Mouse (Mus musculus): ENCODE measurements around the gene Scrn3. TPM values are rescaled to one million over a fixed set of nuclear protein-coding genes. Genes with fewer than 3 reads are reported as not detected.

The Scrn3 gene
- polyA plus RNA-seq, 1 experiment, result 3.8 TPM

DNA sequence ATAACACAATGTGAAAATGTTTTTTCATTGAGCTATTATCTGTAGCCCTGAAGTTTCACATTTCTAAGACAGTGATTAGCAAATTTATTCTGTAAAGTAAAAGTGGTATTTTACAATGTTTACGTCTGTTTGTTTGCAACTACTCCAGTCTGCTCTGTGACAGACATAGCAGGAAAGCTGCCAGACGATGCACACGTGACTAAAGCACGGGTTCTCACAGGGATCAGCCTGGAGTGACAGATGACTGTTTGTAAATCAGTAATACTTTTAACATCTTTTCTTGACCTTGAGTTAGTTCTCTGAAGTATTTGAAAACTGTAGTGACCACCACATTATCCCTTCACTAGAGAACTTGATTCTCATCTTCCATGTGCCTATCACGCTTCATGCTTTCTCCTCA, 7.9 kb upstream of the Scrn3 start:
- no peak for DNase-seq (ENCODE audit: low read depth, low spot score)
- 82% methylated on average over 5 of the region's 5 CpGs for WGBS

GRCm38 (mm10) chr2:73306006-73306405, 6.4 kb upstream of the Scrn3 start:
- DNase-seq (ENCODE audit: low read depth, low spot score), result no peak
- 92% methylated on average over 7 of the region's 7 CpGs for WGBS

- DNase-seq (ENCODE audit: low read depth, low spot score), result peak; percentile 19
- 10% methylated on average over 14 of the region's 14 CpGs for WGBS
These were observed 708 bp downstream of the Scrn3 start for GRCm38 (mm10) chr2:73313117-73313501.

DNA sequence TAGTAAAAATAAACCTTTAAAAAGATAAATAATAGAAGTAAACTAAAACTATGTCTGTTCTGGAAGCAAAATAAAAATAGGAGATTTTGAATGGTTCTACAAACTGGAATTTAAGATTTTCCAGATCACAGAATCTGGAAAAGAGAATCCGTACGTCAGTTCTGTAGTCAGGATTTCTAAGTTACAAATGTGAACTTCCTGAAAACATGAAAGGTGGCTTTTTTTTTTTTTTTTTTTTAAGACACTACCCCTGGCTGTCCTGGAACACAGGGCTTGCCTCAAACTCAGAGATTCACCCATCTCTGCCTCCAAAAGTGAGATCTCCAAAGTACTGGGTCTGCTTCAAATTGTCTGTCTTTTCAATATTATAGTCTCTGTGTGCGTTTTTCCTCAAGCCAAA, 1.9 kb downstream of the Scrn3 start:
- 92% methylated on average over 3 of the region's 3 CpGs for WGBS
- no peak for DNase-seq (ENCODE audit: low read depth, low spot score)

- DNase-seq (ENCODE audit: low read depth, low spot score), result no peak
- 94% methylated on average over 9 of the region's 9 CpGs for WGBS
These were observed 5.0 kb downstream of the Scrn3 start for GRCm38 (mm10) chr2:73317426-73317825.

DNA sequence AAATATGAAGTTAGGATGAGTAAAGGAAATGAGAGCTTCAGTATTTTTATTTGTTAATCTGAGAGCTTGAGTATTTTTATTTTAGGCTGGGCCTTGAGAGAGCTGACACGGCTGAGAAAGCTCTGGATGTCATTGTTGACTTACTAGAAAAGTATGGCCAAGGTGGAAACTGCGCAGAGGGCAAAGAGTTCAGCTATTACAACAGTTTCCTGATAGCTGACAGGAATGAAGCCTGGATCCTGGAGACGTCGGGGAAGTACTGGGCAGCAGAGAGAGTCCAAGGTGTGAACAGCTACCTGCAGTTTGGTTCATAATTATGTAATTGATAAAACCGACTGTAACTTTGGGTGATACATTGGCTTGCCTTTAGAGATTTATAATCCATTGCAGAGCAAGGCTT, 6.8 kb downstream of the Scrn3 start:
- 64% methylated on average over 5 of the region's 5 CpGs for WGBS
- no peak for DNase-seq (ENCODE audit: low read depth, low spot score)

- WGBS, result 80% methylated on average over 12 of the region's 12 CpGs
- no peak for DNase-seq (ENCODE audit: low read depth, low spot score)
These were observed 10.6 kb downstream of the Scrn3 start for GRCm38 (mm10) chr2:73322991-73323390.

- no peak for DNase-seq (ENCODE audit: low read depth, low spot score)
- 72% methylated on average over 5 of the region's 5 CpGs for WGBS
These were observed 13.5 kb downstream of the Scrn3 start for GRCm38 (mm10) chr2:73325871-73326270.

DNA sequence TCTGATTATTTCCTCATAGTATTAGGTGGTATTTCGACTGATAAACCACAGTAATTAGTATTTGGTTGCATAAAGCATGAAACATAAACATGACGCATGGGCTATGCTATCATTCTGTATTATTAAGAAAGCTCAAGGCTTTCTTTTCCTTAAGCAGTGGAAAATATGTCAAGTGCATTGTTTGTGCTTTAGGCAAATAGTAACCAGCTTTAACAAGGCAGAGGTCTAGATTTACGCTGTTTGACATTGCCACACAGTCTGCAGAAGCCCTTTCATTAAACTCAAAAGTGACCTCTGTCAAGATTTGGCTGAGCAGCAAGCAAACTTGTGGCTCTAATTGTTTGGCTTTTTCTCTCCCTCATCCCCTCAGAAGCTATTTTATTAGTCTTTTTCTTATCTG, 23.5 kb downstream of the Scrn3 start:
- 82% methylated on average over 3 of the region's 3 CpGs for WGBS
- DNase-seq (ENCODE audit: low read depth, low spot score), result no peak

DNA sequence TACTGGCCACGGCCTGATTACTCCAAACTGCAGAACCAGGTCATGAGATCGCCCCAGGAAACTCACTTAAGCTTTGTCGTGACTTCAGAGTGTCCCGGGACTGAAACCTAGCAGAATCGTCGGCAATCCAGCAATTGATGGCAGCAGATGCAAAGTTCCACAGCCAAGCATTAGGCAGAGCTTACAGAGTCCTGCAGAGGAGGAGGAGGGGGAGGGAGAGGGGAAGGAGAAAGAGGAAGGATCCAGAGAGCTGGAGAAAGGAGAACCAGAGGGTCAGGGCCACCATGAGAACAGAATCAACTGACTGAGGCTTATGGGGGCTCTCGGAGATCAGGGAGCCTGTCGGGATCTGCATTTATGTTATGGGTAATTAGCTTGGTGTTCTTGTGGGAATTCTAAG, 26.0 kb downstream of the Scrn3 start:
- WGBS, result 74% methylated on average over 8 of the region's 8 CpGs
- no peak for DNase-seq (ENCODE audit: low read depth, low spot score)

- DNase-seq (ENCODE audit: low read depth, low spot score), result no peak
- 92% methylated on average over 5 of the region's 5 CpGs for WGBS
These were observed 31.3 kb downstream of the Scrn3 start for GRCm38 (mm10) chr2:73343701-73344100.

- 92% methylated on average over 4 of the region's 4 CpGs for WGBS
- DNase-seq (ENCODE audit: low read depth, low spot score), result no peak
These were observed 32.8 kb downstream of the Scrn3 start for GRCm38 (mm10) chr2:73345204-73345603.

DNA sequence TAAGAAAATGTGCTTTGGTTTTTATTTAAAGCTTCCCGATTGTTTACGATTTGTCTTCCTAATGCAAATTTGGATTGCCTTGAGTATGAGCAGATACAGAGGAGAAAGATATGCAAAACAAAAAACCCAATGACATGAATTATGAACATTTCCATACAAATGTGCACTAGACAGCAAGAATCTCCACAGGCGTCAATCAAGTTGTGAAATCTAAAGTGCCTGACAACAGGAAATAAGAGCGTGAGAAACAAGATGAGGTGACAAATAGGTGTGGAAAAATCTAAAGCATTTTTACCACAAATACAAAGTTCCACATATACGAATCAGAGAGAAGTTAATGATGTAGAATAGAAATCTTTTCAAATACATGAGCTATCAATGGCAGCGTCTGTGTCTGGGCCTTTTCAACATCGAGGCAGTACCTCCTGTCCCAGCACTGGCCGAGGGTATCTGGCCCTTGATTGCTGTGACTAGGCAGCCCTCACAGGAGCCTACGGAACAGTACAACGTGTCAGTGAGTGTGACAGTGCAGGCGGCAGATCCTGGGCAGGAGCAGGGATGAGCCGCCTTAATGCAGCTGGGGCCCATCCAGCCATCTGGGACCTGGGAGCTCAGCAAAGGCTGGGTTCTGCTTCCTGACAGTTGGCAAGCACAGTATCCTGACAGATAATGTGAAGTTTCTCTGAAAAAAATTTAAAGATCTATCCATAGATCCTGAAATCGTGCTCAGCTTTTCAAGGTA, 34.1 kb downstream of the Scrn3 start:
- no peak for DNase-seq (ENCODE audit: low read depth, low spot score)
- WGBS, result 77% methylated on average over 13 of the region's 13 CpGs

DNA sequence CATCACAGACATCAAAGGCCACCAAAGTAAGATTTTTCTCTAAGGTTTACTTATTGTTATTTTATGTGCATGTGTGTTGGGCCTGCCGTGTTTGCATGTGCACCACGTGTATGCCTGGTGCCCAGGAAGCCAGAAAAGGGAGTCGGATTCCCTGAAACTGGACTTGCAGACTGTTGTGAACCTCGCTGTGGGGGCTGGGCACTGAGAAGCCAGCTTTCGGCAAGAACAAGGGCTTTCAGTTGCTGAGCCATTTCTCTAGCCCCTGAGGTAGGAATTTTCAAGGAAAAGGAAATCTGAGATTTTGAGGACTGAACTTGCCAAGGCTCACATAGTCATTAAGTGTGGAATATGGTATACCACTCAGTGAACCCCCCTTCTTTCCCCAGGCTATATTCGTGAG, 34.7 kb downstream of the Scrn3 start:
- no peak for DNase-seq (ENCODE audit: low read depth, low spot score)
- 70% methylated on average over 6 of the region's 6 CpGs for WGBS

- DNase-seq (ENCODE audit: low read depth, low spot score), result no peak
- WGBS, result 89% methylated on average over 9 of the region's 9 CpGs
These were observed 35.4 kb downstream of the Scrn3 start for GRCm38 (mm10) chr2:73347766-73348165.

- WGBS, result 90% methylated on average over 6 of the region's 6 CpGs
- DNase-seq (ENCODE audit: low read depth, low spot score), result no peak
These were observed 35.8 kb downstream of the Scrn3 start for GRCm38 (mm10) chr2:73348221-73348620.

GRCm38 (mm10) chr2:73351496-73351895, 39.1 kb downstream of the Scrn3 start:
- DNase-seq (ENCODE audit: low read depth, low spot score), result no peak
- WGBS, result 42% methylated on average over 5 of the region's 5 CpGs

DNA sequence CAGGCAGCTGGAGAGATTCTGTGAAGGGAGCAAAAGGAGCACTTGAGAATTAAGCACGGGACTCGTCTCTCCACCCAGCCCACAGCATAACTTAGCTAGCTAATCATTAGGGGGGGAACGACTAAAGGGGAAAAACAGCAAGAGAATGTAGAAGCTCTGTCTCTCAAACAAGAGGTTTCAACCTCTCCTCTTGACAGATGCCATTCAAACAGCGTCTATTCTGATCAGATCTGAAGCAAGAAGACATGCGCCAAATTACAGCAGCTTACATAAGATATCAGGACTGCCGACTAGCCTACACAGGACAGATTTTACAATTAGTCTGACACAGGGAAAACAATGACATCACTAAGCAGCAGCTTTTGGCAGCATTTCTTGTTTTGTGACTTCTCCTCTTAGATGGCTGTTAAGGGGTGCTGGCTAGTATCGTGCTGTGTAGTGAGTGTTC, 39.5 kb downstream of the Scrn3 start:
- no peak for DNase-seq (ENCODE audit: low read depth, low spot score)
- WGBS, result 24% methylated on average over 7 of the region's 7 CpGs

GRCm38 (mm10) chr2:73357004-73357403, 44.6 kb downstream of the Scrn3 start:
- 70% methylated on average over 18 of the region's 18 CpGs for WGBS
- no peak for DNase-seq (ENCODE audit: low read depth, low spot score)

GRCm38 (mm10) chr2:73359941-73360340, 47.5 kb downstream of the Scrn3 start:
- no peak for DNase-seq (ENCODE audit: low read depth, low spot score)
- WGBS, result 90% methylated on average over 5 of the region's 5 CpGs

DNA sequence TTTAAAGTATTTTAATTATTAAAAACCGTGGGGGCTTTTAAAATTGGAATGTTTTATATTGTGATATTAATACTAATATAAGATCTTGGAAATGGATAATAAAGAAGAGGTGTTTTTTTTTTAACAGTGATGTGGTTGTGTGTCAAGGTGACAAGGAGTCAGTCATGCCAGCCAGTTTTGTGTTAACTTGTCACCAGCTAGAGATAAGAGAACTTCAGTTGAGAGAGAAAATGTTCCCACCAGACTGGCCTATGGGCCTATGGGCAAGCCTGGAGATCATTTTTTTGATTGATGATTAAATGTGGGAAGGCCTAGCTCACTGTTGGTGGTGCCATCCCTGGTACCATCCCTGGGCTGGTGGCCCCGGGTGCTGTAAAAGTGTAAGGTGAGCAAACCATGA, 48.1 kb downstream of the Scrn3 start:
- DNase-seq (ENCODE audit: low read depth, low spot score), result no peak
- WGBS, result 88% methylated on average over 2 of the region's 2 CpGs

DNA sequence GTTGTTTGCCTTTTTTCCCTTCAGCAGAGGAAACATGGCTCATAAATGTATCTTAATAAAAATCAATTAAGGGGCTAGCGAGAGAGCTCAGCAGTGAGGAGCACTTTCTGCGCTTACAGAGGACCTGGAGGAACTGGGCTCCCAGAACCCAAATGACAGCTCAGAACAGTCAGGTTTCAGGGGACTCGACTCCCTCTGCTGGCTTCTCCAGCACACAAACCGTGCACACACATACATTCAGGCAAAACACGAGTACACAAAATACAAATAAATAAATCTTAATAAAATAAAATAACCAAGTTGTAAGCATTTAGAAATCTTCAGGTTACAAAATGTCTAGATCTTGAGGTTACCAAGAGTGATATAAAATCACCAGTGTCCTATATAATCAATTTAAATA, 51.0 kb downstream of the Scrn3 start:
- no peak for DNase-seq (ENCODE audit: low read depth, low spot score)
- WGBS, result 67% methylated on average over 5 of the region's 5 CpGs
